Mouse (Mus musculus) layer of hippocampus, postnatal 25 days (tissue): ENCODE results near the gene Vps18. TPM values are rescaled to one million over a fixed set of nuclear protein-coding genes. Genes with fewer than 3 reads are reported as not detected.
A peak's percentile ranks its signal among the peaks of the same experiment; 100 is the strongest.

Experiments
- DNase-seq, 2 experiments: peaks; one replicate each; pipeline ENCODE4 v3.0.0; 2022; ENCODE audit warnings: mixed read lengths in 2 of 2, low spot score in 1 of 2; ENCODE audit errors: extremely low spot score in 1 of 2
- total RNA-seq, 2 experiments: library from RNA; stranded (reverse); gene quantifications; 2 replicates each; pipeline ENCODE4 v1.2.3; 2021

The Vps18 gene
- total RNA-seq, 2 experiments from 2014 or later, result 37.5 to 43.9 TPM

DNA sequence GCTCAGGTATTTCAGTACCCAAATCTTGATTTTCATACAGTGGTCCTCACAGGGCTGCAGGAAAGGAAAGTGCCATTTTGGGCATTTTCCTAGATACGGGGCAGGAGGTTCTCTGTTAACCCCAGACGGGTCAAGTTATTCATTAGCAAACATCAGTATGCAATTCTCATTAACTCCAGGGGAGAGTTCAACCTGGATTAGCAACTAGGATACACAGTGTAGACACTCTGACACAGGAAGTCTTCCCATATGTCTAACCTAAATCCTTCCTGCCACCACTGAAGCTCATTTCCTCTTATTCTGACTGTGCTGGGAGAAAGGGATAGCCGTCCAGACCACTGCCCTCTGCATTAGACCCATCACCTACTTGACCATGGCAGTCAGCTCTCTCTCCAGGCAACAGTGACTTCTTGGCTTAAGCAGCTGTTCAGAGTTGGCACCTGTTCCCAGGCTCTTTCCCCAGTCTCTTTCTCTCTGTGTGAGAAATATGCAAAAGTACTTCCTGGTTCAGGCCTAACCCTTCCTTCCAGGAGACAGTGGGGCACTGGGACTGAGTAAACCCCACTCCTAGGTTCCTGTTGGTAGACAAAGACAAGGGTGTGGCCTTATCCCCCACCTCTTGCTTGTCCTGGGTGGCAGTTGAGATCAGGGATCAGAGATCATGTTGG is 29.6 kb downstream of the Vps18 start:
- no peak for DNase-seq

DNA sequence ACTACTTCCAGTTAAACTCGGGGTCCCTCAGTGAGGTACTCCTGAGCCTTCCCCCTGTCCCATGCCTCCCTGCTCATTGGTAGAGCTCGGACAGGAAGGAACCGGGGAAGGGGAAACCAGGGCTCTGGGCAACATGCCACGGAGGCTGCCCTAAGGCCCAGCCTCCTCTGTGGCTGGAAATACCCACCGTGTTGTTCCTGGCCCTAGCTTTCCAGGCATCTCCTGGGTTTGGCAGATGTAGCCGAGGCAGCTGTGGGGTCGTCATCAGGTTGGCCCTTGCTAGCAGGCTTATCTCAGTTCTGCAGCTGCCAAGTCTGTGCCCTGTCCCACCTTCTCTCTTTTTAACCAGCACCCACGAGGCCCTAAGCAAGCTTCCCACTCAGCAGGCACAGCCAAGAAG is 32.0 kb downstream of the Vps18 start:
- no peak for DNase-seq

DNA sequence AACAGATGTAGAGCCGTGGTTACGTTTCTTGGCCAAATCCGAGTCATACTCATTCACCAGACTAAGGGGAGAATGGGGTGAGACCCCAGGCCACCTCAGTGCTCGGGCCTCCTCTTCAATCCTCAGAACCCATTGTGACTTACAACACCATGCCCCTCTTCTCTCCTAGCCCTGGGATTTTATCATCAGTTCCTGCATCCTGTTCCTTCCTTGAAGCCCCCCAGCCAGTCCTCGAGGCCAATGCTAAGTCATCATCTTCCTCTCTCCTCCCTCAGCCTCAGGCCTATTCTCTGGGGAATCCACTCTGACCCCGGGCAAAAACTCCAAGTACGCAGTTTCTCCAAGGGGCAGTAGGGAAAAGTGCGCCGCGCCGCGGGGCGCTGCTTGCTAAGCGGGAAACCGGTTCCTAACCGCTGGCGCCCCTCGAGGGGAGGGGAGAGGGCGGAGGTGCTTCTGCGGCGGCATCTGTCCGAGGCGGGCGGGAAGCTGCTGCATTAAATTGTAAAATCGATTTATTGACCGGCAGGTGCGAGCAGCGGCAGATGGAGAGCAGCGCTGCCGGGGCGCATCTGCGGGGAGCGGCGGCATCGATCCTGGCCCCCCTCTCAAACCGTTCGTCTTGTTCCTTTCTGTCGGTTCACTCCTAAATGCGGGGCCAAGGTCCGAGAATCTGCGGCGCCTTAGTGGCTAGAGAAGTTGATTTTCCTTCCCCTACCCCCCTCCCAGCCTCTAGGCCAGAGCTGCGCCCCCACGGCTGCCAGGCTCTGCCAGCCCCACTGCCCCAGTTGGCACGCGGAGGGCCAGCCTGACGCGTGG is 33.4 kb downstream of the Vps18 start:
- DNase-seq, result no peak

DNA sequence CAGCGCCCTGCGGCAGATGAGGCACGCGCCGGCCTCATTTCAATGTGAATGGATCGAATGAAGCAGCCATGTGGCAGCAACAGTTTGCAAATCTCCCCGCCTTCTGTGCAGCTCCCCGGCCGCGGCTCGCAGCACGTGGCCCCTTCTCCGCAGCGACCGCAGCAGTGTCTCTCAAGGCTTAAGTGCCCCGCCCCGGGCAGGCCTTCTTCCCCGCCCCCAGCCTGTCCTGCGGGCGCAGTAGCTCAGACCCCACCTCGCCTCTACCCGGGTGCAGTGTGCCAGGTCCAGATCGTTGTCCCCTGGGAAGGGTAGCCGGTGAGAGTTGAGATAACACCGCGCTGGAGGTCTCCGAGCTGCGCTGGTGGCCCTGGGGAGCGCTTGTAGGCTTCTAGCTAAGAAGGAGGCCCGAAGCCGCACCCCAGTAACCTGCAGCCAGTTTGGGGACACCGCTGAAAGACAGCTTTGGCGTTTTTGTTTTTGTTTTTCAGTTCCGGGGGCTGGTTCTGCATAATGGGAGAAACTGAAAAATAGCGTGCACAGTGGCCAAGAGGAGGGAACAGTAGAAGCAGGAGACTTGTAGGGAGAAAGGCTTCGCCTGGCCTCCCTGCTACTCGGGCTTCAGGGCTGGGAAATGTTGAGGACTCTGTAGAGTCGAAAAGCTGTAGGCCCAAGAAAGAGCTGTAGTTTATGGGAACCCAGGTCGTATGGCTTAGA is 34.2 kb downstream of the Vps18 start:
- peak in 1 of 2 experiments; percentile 49 for DNase-seq

DNA sequence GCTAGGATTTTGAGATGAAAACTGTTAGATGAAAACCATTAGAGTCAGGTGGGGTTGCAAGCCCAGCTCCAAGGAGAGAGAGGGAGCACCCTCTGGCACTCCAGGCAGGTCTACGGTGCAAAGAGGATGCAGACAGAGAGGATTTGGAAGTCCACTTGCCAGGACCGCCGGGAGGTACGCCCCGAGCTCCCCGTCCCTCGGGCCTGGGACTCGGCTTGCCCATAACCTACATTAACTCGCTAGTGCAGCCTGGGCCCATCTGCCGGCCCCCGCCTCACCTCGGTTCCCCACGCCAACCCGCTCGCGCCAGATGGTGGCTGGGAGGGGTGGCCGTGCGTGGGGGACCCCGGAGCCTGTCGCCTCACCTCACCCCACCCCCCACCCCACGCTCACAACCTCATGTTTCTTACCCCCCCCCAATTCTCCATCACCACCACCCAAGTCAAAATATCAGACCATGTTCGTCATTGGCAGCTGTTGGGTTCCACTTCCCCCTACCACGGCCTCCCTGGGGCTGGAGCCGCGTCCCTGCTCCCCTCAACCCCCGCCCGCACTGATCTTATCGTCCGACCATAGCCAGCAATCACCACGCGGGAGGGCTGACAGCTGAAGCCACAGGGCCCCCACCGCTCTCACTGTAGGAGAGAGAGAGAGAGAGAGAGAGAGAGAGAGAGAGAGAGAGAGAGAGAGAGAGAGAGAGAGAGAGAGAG is 35.5 kb downstream of the Vps18 start:
- DNase-seq, result no peak

DNA sequence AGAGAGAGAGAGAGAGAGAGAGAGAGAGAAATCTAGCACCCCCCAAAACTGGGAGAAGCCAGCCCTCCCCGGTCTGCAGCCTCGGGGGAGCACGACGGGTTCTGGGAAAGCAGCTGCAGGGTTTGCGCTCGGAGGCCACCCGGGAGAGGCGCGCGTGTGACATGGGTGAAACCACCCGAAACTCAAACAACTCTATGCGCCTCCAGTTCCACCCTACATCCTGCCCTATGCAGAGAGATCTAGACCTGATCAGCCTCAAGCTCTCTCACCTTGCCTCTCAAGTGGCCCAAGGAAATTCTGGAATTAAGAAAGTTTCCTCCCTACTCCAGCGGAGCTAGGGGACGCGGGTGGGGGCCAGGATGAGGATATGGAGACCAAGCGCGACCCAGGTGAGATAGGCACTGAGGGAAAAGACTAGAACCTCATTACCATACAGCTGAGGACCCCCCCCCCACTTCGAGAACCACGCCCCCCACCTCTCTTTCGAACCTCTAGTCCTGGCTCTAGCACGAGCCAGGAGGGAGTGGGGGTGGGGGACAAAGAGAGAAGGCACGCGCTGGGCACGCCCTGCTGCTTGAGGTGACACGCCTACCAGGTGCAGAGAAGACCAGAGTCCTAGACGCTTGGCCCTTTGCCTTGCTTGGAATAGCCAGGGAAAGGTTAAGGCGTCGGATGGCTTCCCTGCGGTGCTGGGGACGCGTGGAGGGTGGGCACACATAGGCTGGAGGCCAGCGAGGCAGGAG is 36.2 kb downstream of the Vps18 start:
- DNase-seq, result no peak

DNA sequence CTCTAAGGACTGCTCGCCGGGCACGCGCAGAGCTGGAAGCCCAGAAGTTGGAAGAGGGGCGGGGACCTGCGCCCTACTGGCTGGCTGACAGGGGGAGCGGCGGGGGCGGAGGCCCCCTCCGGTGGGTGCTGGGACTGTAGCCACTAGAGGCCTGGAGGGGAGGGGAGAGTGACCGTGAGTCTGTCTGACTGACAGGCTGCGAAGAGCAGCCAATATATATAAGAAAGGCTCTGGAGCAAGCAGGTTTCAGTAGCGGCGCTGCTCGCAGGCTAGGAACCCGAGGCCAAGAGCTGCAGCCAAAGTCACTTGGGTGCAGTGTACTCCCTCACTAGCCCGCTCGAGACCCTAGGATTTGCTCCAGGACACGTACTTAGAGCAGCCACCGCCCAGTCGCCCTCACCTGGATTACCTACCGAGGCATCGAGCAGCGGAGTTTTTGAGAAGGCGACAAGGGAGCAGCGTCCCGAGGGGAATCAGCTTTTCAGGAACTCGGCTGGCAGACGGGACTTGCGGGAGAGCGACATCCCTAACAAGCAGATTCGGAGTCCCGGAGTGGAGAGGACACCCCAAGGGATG is 37.1 kb downstream of the Vps18 start, which contains the start of gene Dll4:
Gene Dll4 (plus strand): TSS at position 217 of the 576 bp plus-strand sequence.
- DNase-seq, result no peak

DNA sequence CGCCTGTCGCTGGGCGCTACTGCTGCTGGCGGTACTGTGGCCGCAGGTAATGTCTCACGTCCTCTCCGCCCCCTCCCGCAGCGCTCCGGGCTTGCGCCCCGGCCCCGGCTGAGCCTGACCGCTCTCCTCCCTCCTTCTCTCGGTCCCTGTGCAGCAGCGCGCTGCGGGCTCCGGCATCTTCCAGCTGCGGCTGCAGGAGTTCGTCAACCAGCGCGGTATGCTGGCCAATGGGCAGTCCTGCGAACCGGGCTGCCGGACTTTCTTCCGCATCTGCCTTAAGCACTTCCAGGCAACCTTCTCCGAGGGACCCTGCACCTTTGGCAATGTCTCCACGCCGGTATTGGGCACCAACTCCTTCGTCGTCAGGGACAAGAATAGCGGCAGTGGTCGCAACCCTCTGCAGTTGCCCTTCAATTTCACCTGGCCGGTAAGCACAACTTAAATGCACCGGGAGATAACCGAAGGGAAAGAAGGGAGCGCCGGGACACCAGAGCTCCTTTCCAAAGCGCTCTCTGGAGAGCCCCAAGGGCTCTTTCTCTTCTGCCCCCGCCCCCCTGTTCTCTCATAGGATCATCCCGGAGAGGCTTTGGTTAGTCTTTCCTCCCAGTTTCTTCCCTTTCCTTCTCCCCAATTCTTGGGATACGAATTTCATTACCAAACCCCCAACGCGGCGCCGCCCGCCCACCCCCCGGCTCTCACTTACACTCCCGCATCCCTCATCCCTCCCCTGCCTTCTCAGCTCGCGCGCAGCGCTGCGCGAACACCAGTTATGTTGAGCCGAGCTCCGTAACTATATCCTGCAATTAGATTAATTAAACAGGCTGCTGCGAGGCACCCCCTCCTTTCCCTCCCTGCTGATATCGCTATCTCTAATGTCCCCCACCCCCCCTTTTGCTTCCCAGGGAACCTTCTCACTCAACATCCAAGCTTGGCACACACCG is 37.9 kb downstream of the Vps18 start:
- DNase-seq, result no peak

DNA sequence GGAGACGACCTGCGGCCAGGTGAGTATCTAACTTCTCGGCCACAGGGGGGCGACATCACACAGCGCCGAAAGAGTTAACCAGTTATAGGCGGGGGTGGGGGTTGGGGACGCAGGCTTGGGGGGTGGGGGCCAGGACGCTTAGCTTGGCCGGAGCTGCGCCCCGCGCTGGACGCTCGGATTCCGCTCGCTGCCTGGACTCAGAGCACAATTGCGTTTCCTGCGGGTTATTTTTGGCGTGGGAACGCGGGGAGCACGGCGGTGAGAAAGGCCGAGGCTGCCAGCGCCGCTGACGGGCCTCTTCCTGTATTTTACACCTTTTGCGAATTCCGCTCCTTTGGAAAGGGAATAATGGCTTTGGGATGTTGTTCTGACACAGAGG is 38.6 kb downstream of the Vps18 start:
- peak in 1 of 2 experiments; percentile 45 for DNase-seq

DNA sequence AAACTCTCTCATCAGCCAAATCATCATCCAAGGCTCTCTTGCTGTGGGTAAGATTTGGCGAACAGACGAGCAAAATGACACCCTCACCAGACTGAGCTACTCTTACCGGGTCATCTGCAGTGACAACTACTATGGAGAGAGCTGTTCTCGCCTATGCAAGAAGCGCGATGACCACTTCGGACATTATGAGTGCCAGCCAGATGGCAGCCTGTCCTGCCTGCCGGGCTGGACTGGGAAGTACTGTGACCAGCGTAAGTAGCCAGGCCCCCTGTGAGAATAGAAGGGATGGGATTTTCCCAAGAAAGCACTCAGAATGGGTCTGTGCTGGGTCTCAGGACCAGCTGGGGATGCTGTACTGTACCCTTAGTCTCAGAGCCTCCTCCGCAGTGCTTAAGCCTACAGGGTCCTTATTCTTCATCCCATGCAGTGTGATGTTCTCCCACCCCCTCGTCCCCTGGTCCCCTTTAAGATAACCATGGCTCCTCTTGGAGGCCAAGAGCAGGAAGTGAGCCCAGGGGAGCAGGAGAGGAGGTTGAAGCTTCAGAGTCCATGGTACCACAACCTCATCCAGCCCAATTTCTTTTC is 39.5 kb downstream of the Vps18 start:
- no peak for DNase-seq

DNA sequence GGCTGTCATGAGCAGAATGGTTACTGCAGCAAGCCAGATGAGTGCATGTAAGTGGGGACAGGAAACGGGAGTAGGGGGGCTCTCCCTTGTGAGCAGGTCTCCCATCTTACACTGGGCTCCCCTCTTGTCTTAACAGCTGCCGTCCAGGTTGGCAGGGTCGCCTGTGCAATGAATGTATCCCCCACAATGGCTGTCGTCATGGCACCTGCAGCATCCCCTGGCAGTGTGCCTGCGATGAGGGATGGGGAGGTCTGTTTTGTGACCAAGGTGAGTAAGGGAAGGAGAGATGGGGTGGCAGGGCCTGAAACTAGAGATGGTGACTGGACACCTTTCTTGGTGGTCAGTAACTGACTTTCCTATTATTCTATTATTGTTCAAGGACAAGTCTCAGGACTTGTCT is 40.0 kb downstream of the Vps18 start:
- DNase-seq, result no peak

DNA sequence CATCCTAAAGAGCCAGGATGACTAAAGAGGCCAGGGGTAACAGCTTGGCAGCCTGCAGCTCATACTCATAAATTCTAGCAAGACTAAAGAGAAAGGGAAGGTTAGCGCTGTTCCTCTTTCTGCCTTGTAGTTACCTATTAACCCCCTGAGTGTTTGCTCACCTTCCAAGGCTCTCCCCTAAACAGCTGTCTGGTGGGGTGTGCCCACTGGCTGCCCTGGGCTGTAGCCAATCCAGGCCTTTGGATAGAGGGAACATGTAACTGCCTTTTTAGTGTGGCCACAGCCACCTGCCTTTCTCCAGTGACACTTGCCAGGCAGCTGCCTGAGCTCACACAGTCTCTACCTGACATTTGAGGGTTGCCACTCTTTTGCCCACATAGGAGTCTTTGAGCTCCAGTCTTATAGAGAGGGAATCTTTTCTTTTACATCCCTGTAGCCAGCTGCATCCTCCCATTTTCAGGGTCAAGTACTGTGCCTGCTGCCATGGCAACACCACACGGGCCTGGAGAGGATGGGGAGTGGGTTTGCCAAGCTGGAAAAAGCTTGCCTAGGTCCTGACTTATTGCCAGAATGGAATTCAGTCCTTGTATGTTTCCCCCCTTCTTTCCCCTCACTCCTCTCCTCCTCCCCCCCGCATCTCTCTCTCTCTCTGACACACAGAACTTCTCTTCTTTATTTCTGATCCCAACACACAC is 40.7 kb downstream of the Vps18 start:
- no peak for DNase-seq

DNA sequence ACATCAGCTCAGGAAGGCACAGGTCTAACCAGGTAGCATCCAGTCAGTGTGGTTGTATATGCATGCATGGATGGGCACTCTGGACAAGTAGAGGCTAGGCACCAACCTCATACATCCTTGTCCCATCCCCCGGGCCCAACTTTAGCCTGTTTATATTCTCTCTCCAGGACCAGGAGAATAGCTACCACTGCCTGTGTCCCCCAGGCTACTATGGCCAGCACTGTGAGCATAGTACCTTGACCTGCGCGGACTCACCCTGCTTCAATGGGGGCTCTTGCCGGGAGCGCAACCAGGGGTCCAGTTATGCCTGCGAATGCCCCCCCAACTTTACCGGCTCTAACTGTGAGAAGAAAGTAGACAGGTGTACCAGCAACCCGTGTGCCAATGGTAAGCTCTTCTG is 42.3 kb downstream of the Vps18 start:
- DNase-seq, result no peak

DNA sequence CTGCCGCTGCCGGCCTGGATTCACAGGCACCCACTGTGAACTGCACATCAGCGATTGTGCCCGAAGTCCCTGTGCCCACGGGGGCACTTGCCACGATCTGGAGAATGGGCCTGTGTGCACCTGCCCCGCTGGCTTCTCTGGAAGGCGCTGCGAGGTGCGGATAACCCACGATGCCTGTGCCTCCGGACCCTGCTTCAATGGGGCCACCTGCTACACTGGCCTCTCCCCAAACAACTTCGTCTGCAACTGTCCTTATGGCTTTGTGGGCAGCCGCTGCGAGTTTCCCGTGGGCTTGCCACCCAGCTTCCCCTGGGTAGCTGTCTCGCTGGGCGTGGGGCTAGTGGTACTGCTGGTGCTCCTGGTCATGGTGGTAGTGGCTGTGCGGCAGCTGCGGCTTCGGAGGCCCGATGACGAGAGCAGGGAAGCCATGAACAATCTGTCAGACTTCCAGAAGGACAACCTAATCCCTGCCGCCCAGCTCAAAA is 43.7 kb downstream of the Vps18 start:
- DNase-seq, result no peak

DNA sequence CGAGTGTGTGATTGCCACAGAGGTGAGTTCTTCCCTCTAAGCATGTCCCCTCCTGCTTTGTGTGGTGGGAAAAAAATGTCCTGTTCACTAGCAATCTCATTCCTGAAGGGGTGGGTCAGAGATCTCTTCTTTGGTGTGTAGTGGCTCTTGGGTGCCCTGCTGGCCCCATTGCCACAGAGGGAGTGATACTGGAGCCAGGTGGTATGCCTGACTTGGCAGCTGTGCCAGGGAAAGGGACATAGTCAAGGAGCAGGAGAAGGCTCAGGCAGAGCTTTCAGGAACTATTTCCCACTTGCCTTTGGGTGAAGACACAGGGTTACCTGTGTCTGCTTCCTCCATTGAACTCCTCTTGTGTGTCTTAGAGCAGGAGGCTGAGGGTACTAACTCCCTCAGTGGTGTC is 45.6 kb downstream of the Vps18 start:
- no peak for DNase-seq

DNA sequence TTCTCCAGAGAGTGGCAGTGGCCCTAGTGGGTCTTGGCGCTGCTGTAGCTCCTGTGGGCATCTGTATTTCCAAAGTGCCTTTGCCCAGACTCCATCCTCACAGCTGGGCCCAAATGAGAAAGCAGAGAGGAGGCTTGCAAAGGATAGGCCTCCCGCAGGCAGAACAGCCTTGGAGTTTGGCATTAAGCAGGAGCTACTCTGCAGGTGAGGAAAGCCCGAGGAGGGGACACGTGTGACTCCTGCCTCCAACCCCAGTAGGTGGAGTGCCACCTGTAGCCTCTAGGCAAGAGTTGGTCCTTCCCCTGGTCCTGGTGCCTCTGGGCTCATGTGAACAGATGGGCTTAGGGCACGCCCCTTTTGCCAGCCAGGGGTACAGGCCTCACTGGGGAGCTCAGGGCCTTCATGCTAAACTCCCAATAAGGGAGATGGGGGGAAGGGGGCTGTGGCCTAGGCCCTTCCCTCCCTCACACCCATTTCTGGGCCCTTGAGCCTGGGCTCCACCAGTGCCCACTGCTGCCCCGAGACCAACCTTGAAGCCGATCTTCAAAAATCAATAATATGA is 46.5 kb downstream of the Vps18 start:
- no peak for DNase-seq

DNA sequence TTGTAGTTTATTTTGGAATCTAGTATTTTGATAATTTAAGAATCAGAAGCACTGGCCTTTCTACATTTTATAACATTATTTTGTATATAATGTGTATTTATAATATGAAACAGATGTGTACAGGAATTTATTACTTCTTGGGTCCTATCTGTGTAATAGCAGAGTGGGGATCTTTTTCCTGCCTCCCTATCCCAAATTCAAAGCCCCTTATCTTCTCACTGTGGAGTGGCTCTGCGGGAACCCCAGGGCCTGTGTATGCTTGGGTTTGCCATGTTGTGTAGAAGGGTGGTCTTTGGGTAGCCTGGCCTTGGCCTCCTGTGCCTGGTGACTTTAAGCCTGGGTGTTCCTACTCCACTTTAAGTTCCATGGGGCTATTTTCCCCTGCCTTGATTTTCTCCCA is 47.0 kb downstream of the Vps18 start:
- no peak for DNase-seq
